Mouse (Mus musculus): ENCODE results near the gene Gm17334. TPM values are rescaled to one million over a fixed set of nuclear protein-coding genes. Genes with fewer than 3 reads are reported as not detected.

Gm17334 gene
- total RNA-seq, 2 experiments from 2014 or later: not detected

- DNase-seq (ENCODE audit: low spot score): no peak
Measured at GRCm38 (mm10) chr11:53797386-53797920, 24.5 kb upstream of the Gm17334 start.

- peak; percentile 54 for DNase-seq (ENCODE audit: low spot score)
Measured at GRCm38 (mm10) chr11:53796409-53797151, 23.6 kb upstream of the Gm17334 start.

- no peak for DNase-seq (ENCODE audit: low spot score)
Measured at GRCm38 (mm10) chr11:53795813-53796212, 22.8 kb upstream of the Gm17334 start.

- DNase-seq (ENCODE audit: low spot score): no peak
Measured at GRCm38 (mm10) chr11:53794671-53795557, 21.9 kb upstream of the Gm17334 start.

GRCm38 (mm10) chr11:53794015-53794414, 21.0 kb upstream of the Gm17334 start:
- DNase-seq (ENCODE audit: low spot score): no peak

- DNase-seq (ENCODE audit: low spot score): peak; percentile 59
Measured at GRCm38 (mm10) chr11:53792986-53793385, 20.0 kb upstream of the Gm17334 start.

- no peak for DNase-seq (ENCODE audit: low spot score)
Measured at GRCm38 (mm10) chr11:53789277-53789676, 16.3 kb upstream of the Gm17334 start.

- DNase-seq (ENCODE audit: low spot score): peak; percentile 66
Measured at GRCm38 (mm10) chr11:53788196-53788595, 15.2 kb upstream of the Gm17334 start.

GRCm38 (mm10) chr11:53786058-53787031, 13.4 kb upstream of the Gm17334 start:
- DNase-seq (ENCODE audit: low spot score): no peak

GRCm38 (mm10) chr11:53785311-53785936, 12.4 kb upstream of the Gm17334 start:
- DNase-seq (ENCODE audit: low spot score): no peak

GRCm38 (mm10) chr11:53783288-53783687, 10.3 kb upstream of the Gm17334 start:
- no peak for DNase-seq (ENCODE audit: low spot score)

- no peak for DNase-seq (ENCODE audit: low spot score)
Measured at GRCm38 (mm10) chr11:53781964-53782363, 9.0 kb upstream of the Gm17334 start.

GRCm38 (mm10) chr11:53781201-53781775, 8.3 kb upstream of the Gm17334 start:
- DNase-seq (ENCODE audit: low spot score): no peak

GRCm38 (mm10) chr11:53780262-53780661, 7.3 kb upstream of the Gm17334 start:
- DNase-seq (ENCODE audit: low spot score): no peak

- DNase-seq (ENCODE audit: low spot score): no peak
Measured at GRCm38 (mm10) chr11:53779808-53780207, 6.8 kb upstream of the Gm17334 start.

- no peak for DNase-seq (ENCODE audit: low spot score)
Measured at GRCm38 (mm10) chr11:53778455-53778854, 5.5 kb upstream of the Gm17334 start.

GRCm38 (mm10) chr11:53777736-53778135, 4.7 kb upstream of the Gm17334 start:
- DNase-seq (ENCODE audit: low spot score): no peak

- no peak for DNase-seq (ENCODE audit: low spot score)
Measured at GRCm38 (mm10) chr11:53774659-53775255, 1.8 kb upstream of the Gm17334 start.

GRCm38 (mm10) chr11:53773641-53774360, 814 bp upstream of the Gm17334 start:
- DNase-seq (ENCODE audit: low spot score): no peak
